Mouse (Mus musculus): ENCODE measurements around the gene Olfr1158. TPM values are rescaled to one million over a fixed set of nuclear protein-coding genes. Genes with fewer than 3 reads are reported as not detected.

Olfr1158 gene
- polyA plus RNA-seq, 1 experiment from 2014 or later, result not detected

Other genes starting within 250 kb of the Olfr1158 start
- not detected in 2 replicates for gene Olfr1140, start 246.4 kb upstream of the Olfr1158 start, polyA plus RNA-seq (2015; fragmentation: Nextera tagmentation; extraction: Ambion mirVana)
- gene Olfr1141, start 236.1 kb upstream of the Olfr1158 start, polyA plus RNA-seq (2015; fragmentation: Nextera tagmentation; extraction: Ambion mirVana), result not detected in 2 replicates
- not detected in 2 replicates for gene Olfr152, start 210.6 kb upstream of the Olfr1158 start, polyA plus RNA-seq (2015; fragmentation: Nextera tagmentation; extraction: Ambion mirVana)
- not detected in 2 replicates for gene Olfr1143, start 189.5 kb upstream of the Olfr1158 start, polyA plus RNA-seq (2015; fragmentation: Nextera tagmentation; extraction: Ambion mirVana)
- not detected in 2 replicates for gene Olfr1145, start 180.3 kb upstream of the Olfr1158 start, polyA plus RNA-seq (2015; fragmentation: Nextera tagmentation; extraction: Ambion mirVana)
- not detected in 2 replicates for gene Olfr1148, start 159.6 kb upstream of the Olfr1158 start, polyA plus RNA-seq (2015; fragmentation: Nextera tagmentation; extraction: Ambion mirVana)
- gene Olfr1150-ps1, start 146.1 kb upstream of the Olfr1158 start, polyA plus RNA-seq (2015; fragmentation: Nextera tagmentation; extraction: Ambion mirVana), result not detected in 2 replicates
- not detected in 2 replicates for gene Olfr1151, start 134.3 kb upstream of the Olfr1158 start, polyA plus RNA-seq (2015; fragmentation: Nextera tagmentation; extraction: Ambion mirVana)
- gene Olfr1152, start 123.6 kb upstream of the Olfr1158 start, polyA plus RNA-seq (2015; fragmentation: Nextera tagmentation; extraction: Ambion mirVana), result not detected in 2 replicates
- gene Olfr1153, start 95.2 kb upstream of the Olfr1158 start, polyA plus RNA-seq (2015; fragmentation: Nextera tagmentation; extraction: Ambion mirVana), result not detected in 2 replicates
- not detected in 2 replicates for gene Olfr1154, start 84.9 kb upstream of the Olfr1158 start, polyA plus RNA-seq (2015; fragmentation: Nextera tagmentation; extraction: Ambion mirVana)
- not detected in 2 replicates for gene Olfr1155, start 45.0 kb upstream of the Olfr1158 start, polyA plus RNA-seq (2015; fragmentation: Nextera tagmentation; extraction: Ambion mirVana)
- not detected in 2 replicates for gene Olfr1156, start 37.0 kb upstream of the Olfr1158 start, polyA plus RNA-seq (2015; fragmentation: Nextera tagmentation; extraction: Ambion mirVana)
- not detected in 2 replicates for gene Olfr1157, start 21.8 kb upstream of the Olfr1158 start, polyA plus RNA-seq (2015; fragmentation: Nextera tagmentation; extraction: Ambion mirVana)
- gene Olfr74, start 15.4 kb upstream of the Olfr1158 start, polyA plus RNA-seq (2015; fragmentation: Nextera tagmentation; extraction: Ambion mirVana), result not detected in 2 replicates
- not detected in 2 replicates for gene Olfr1160, start 18.2 kb downstream of the Olfr1158 start, polyA plus RNA-seq (2015; fragmentation: Nextera tagmentation; extraction: Ambion mirVana)
- not detected in 2 replicates for gene Olfr1161, start 32.7 kb downstream of the Olfr1158 start, polyA plus RNA-seq (2015; fragmentation: Nextera tagmentation; extraction: Ambion mirVana)
- not detected in 2 replicates for gene Olfr73, start 47.6 kb downstream of the Olfr1158 start, polyA plus RNA-seq (2015; fragmentation: Nextera tagmentation; extraction: Ambion mirVana)
- not detected in 2 replicates for gene Olfr1162, start 61.0 kb downstream of the Olfr1158 start, polyA plus RNA-seq (2015; fragmentation: Nextera tagmentation; extraction: Ambion mirVana)
- gene Olfr1163, start 81.7 kb downstream of the Olfr1158 start, polyA plus RNA-seq (2015; fragmentation: Nextera tagmentation; extraction: Ambion mirVana), result not detected in 2 replicates
- gene Olfr1164, start 103.9 kb downstream of the Olfr1158 start, polyA plus RNA-seq (2015; fragmentation: Nextera tagmentation; extraction: Ambion mirVana), result not detected in 2 replicates
- not detected in 2 replicates for gene Olfr1166, start 138.2 kb downstream of the Olfr1158 start, polyA plus RNA-seq (2015; fragmentation: Nextera tagmentation; extraction: Ambion mirVana)
- gene Olfr1167, start 165.1 kb downstream of the Olfr1158 start, polyA plus RNA-seq (2015; fragmentation: Nextera tagmentation; extraction: Ambion mirVana), result not detected in 2 replicates
- gene Olfr1168, start 191.8 kb downstream of the Olfr1158 start, polyA plus RNA-seq (2015; fragmentation: Nextera tagmentation; extraction: Ambion mirVana), result not detected in 2 replicates
- gene Olfr1170, start 238.2 kb downstream of the Olfr1158 start, polyA plus RNA-seq (2015; fragmentation: Nextera tagmentation; extraction: Ambion mirVana), result not detected in 2 replicates